Mouse (Mus musculus): Measurements from ENCODE around the gene Cdh4. TPM values are rescaled to one million over a fixed set of nuclear protein-coding genes. Genes with fewer than 3 reads are reported as not detected.

Cdh4 gene
- polyA plus RNA-seq, 1 experiment from 2014 or later, result 0.28 TPM

- H3K4me2 ChIP-seq, result no peak overlapping the region
- 35% methylated on average over 12 of the region's 12 CpGs for WGBS (ENCODE audit: insufficient replicate concordance)
- DNase-seq, result no peak
- no peak overlapping the region for H3K27ac ChIP-seq
- no peaks in the 10 kb centered on the region for H3K9me3 ChIP-seq (replicated peaks)
- H3K27me3 ChIP-seq, result no peaks in the 10 kb centered on the region
- no peak for ATAC-seq (ENCODE audit: low read depth)
- no peak overlapping the region for H3K4me3 ChIP-seq (replicated peaks)
- H3K9ac ChIP-seq, result no peak overlapping the region
- H3K36me3 ChIP-seq, result no peaks in the 10 kb centered on the region
- no peaks in the 10 kb centered on the region for H3K4me1 ChIP-seq (replicated peaks)
Measured at GRCm38 (mm10) chr2:179687243-179687681, 245.0 kb downstream of the Cdh4 start.

- Histone ChIP-seq H3K9me3 (replicated peaks) (no peaks in the 10 kb centered on the region), H3K27me3 (no peaks in the 10 kb centered on the region)
- 53% methylated on average over 5 of the region's 5 CpGs for WGBS (ENCODE audit: insufficient replicate concordance)
Measured at GRCm38 (mm10) chr2:179688976-179689375, 246.7 kb downstream of the Cdh4 start.

GRCm38 (mm10) chr2:179689761-179690160 lies 247.5 kb downstream of the Cdh4 start:
- no peak overlapping the region for H3K4me2 ChIP-seq
- no peak overlapping the region for H3K4me3 ChIP-seq (replicated peaks)
- no peak overlapping the region for H3K27ac ChIP-seq
- H3K4me1 ChIP-seq (replicated peaks), result no peaks in the 10 kb centered on the region
- WGBS (ENCODE audit: insufficient replicate concordance), result 52% methylated on average over 3 of the region's 3 CpGs
- H3K36me3 ChIP-seq, result no peaks in the 10 kb centered on the region
- no peaks in the 10 kb centered on the region for H3K9me3 ChIP-seq (replicated peaks)
- no peak overlapping the region for H3K9ac ChIP-seq
- DNase-seq, result no peak
- no peaks in the 10 kb centered on the region for H3K27me3 ChIP-seq
- ATAC-seq (ENCODE audit: low read depth), result no peak

More at GRCm38 (mm10) chr2:179688976-179689375, 246.7 kb downstream of the Cdh4 start:
- no peaks in the 10 kb centered on the region for H3K4me1 ChIP-seq (replicated peaks)
- no peak for ATAC-seq (ENCODE audit: low read depth)
- H3K27ac ChIP-seq, result no peak overlapping the region
- no peak overlapping the region for H3K9ac ChIP-seq
- DNase-seq, result no peak
- H3K36me3 ChIP-seq, result no peaks in the 10 kb centered on the region
- H3K4me3 ChIP-seq (replicated peaks), result no peak overlapping the region
- no peak overlapping the region for H3K4me2 ChIP-seq

GRCm38 (mm10) chr2:179690571-179690970 lies 248.3 kb downstream of the Cdh4 start:
- Histone ChIP-seq H3K36me3 (no peaks in the 10 kb centered on the region), H3K4me2 (no peak overlapping the region), H3K4me1 (replicated peaks) (no peaks in the 10 kb centered on the region), H3K4me3 (replicated peaks) (no peak overlapping the region), H3K27me3 (no peaks in the 10 kb centered on the region), H3K9me3 (replicated peaks) (no peaks in the 10 kb centered on the region), H3K27ac (no peak overlapping the region), H3K9ac (no peak overlapping the region)
- no peak for ATAC-seq (ENCODE audit: low read depth)
- no peak for DNase-seq
- 56% methylated on average over 7 of the region's 7 CpGs for WGBS (ENCODE audit: insufficient replicate concordance)

- Histone ChIP-seq H3K36me3 (no peaks in the 10 kb centered on the region), H3K4me1 (replicated peaks) (no peaks in the 10 kb centered on the region), H3K4me3 (replicated peaks) (no peak overlapping the region), H3K4me2 (no peak overlapping the region), H3K27me3 (no peaks in the 10 kb centered on the region), H3K9ac (no peak overlapping the region), H3K27ac (no peak overlapping the region), H3K9me3 (replicated peaks) (no peaks in the 10 kb centered on the region)
- 55% methylated on average over 9 of the region's 9 CpGs for WGBS (ENCODE audit: insufficient replicate concordance)
- ATAC-seq (ENCODE audit: low read depth) (no peak), DNase-seq (no peak)
Measured at GRCm38 (mm10) chr2:179694936-179695335, 252.7 kb downstream of the Cdh4 start.

GRCm38 (mm10) chr2:179697601-179698000 lies 255.4 kb downstream of the Cdh4 start:
- Histone ChIP-seq H3K27ac (no peak overlapping the region), H3K4me1 (replicated peaks) (no peaks in the 10 kb centered on the region), H3K27me3 (no peaks in the 10 kb centered on the region), H3K9ac (no peak overlapping the region), H3K9me3 (replicated peaks) (no peaks in the 10 kb centered on the region), H3K4me2 (no peak overlapping the region), H3K4me3 (replicated peaks) (no peak overlapping the region), H3K36me3 (no peaks in the 10 kb centered on the region)
- 68% methylated on average over 8 of the region's 8 CpGs for WGBS (ENCODE audit: insufficient replicate concordance)
- ATAC-seq (ENCODE audit: low read depth), result no peak
- DNase-seq, result no peak

GRCm38 (mm10) chr2:179698196-179698985 lies 256.2 kb downstream of the Cdh4 start:
- no peak for DNase-seq

GRCm38 (mm10) chr2:179705043-179705442 lies 262.8 kb downstream of the Cdh4 start:
- Histone ChIP-seq H3K4me2 (no peak overlapping the region), H3K9ac (no peak overlapping the region), H3K27me3 (no peaks in the 10 kb centered on the region), H3K4me1 (replicated peaks) (no peaks in the 10 kb centered on the region), H3K27ac (no peak overlapping the region), H3K4me3 (replicated peaks) (no peak overlapping the region), H3K9me3 (replicated peaks) (no peaks in the 10 kb centered on the region), H3K36me3 (no peaks in the 10 kb centered on the region)
- DNase-seq, result no peak
- 76% methylated on average over 11 of the region's 11 CpGs for WGBS (ENCODE audit: insufficient replicate concordance)
- no peak for ATAC-seq (ENCODE audit: low read depth)

More at GRCm38 (mm10) chr2:179698196-179698985, 256.2 kb downstream of the Cdh4 start:
- Histone ChIP-seq H3K4me2 (no peak overlapping the region), H3K27me3 (no peaks in the 10 kb centered on the region), H3K9ac (no peak overlapping the region), H3K4me3 (replicated peaks) (no peak overlapping the region), H3K27ac (no peak overlapping the region), H3K36me3 (no peaks in the 10 kb centered on the region), H3K4me1 (replicated peaks) (no peaks in the 10 kb centered on the region), H3K9me3 (replicated peaks) (no peaks in the 10 kb centered on the region)
- no peak for ATAC-seq (ENCODE audit: low read depth)
- WGBS (ENCODE audit: insufficient replicate concordance), result 39% methylated on average over 12 of the region's 12 CpGs

- Histone ChIP-seq H3K9ac (no peak overlapping the region), H3K4me3 (replicated peaks) (no peak overlapping the region), H3K4me2 (no peak overlapping the region), H3K36me3 (no peaks in the 10 kb centered on the region), H3K4me1 (replicated peaks) (no peaks in the 10 kb centered on the region), H3K27me3 (no peaks in the 10 kb centered on the region), H3K27ac (no peak overlapping the region), H3K9me3 (replicated peaks) (no peaks in the 10 kb centered on the region)
- DNase-seq (no peak), ATAC-seq (ENCODE audit: low read depth) (no peak)
- WGBS (ENCODE audit: insufficient replicate concordance), result 67% methylated on average over 7 of the region's 7 CpGs
Measured at GRCm38 (mm10) chr2:179705461-179705860, 263.2 kb downstream of the Cdh4 start.

GRCm38 (mm10) chr2:179706616-179707015 lies 264.4 kb downstream of the Cdh4 start:
- H3K4me2 ChIP-seq, result no peak overlapping the region
- DNase-seq (no peak), ATAC-seq (ENCODE audit: low read depth) (no peak)
- no peaks in the 10 kb centered on the region for H3K9me3 ChIP-seq (replicated peaks)
- H3K4me1 ChIP-seq (replicated peaks), result no peaks in the 10 kb centered on the region
- H3K27ac ChIP-seq, result no peak overlapping the region
- no peaks in the 10 kb centered on the region for H3K36me3 ChIP-seq
- no peaks in the 10 kb centered on the region for H3K27me3 ChIP-seq
- WGBS (ENCODE audit: insufficient replicate concordance), result 72% methylated on average over 3 of the region's 3 CpGs
- no peak overlapping the region for H3K9ac ChIP-seq
- H3K4me3 ChIP-seq (replicated peaks), result no peak overlapping the region

- ATAC-seq (ENCODE audit: low read depth) (no peak), DNase-seq (no peak)
- WGBS (ENCODE audit: insufficient replicate concordance), result 65% methylated on average over 2 of the region's 2 CpGs
- Histone ChIP-seq H3K36me3 (no peaks in the 10 kb centered on the region), H3K4me2 (no peak overlapping the region), H3K27me3 (no peaks in the 10 kb centered on the region), H3K9me3 (replicated peaks) (no peaks in the 10 kb centered on the region), H3K4me3 (replicated peaks) (no peak overlapping the region), H3K4me1 (replicated peaks) (no peaks in the 10 kb centered on the region), H3K9ac (no peak overlapping the region), H3K27ac (no peak overlapping the region)
Measured at GRCm38 (mm10) chr2:179709111-179709510, 266.9 kb downstream of the Cdh4 start.

GRCm38 (mm10) chr2:179712690-179713089 lies 270.5 kb downstream of the Cdh4 start:
- WGBS (ENCODE audit: insufficient replicate concordance), result 57% methylated on average over 7 of the region's 7 CpGs
- H3K27me3 ChIP-seq, result no peaks in the 10 kb centered on the region
- H3K9ac ChIP-seq, result no peak overlapping the region
- H3K4me2 ChIP-seq, result no peak overlapping the region
- H3K9me3 ChIP-seq (replicated peaks), result peaks cover 2% of the 10 kb centered on the region; the same call in 1 of the 2 replicates
- DNase-seq (no peak), ATAC-seq (ENCODE audit: low read depth) (no peak)
- H3K4me3 ChIP-seq (replicated peaks), result no peak overlapping the region
- H3K36me3 ChIP-seq, result no peaks in the 10 kb centered on the region
- H3K27ac ChIP-seq, result no peak overlapping the region
- H3K4me1 ChIP-seq (replicated peaks), result no peaks in the 10 kb centered on the region

Data from liver, embryonic 13.5 days (tissue).